Mouse (Mus musculus): ENCODE data around the gene Kxd1. TPM values are rescaled to one million over a fixed set of nuclear protein-coding genes. Genes with fewer than 3 reads are reported as not detected.

Kxd1 gene
- polyA plus RNA-seq, 1 experiment from 2014 or later: 52.6 TPM

DNA sequence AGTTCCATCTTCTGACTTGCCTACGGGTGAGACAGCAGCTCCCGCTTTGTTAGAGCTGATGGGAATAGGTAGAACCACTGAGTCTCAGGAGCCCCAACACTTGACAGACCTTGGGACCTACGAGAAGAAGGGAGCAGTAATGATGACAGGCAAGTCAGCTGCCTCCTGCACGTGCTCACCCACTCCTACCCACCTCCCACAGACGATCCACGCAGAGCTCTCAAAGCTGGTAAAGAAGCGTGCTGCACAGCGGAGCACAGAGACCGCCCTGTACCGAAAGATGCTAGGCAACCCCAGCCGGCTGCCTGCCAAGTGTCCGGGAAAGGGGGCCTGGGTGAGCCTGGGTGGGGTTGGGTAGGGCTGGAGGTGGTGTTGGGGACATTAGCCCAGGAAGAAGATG, 6.5 kb upstream of the Kxd1 start:
- H3K4me3 ChIP-seq (replicated peaks; ENCODE audit: low read depth, low read length): no peak overlapping the region
- H3K4me2 ChIP-seq (ENCODE audit: low read length): no peak overlapping the region
- peaks cover 2% of the 10 kb centered on the region for H3K4me1 ChIP-seq (ENCODE audit: control insufficient read depth, insufficient read depth, low read length)
- H3K9me3 ChIP-seq (ENCODE audit: control insufficient read depth, low read length): no peaks in the 10 kb centered on the region
- no peaks in the 10 kb centered on the region for H3K27me3 ChIP-seq (ENCODE audit: control insufficient read depth, insufficient read depth, low read length)
- ATAC-seq (ENCODE audit: low FRiP score, low TSS enrichment): no peak
- no peak for DNase-seq
- H3K36me3 ChIP-seq (ENCODE audit: control insufficient read depth, insufficient read depth, low read length): peaks cover 72% of the 10 kb centered on the region
- WGBS: 97% methylated on average over 12 of the region's 12 CpGs
- H3K9ac ChIP-seq (replicated peaks; ENCODE audit: low read length): no peak overlapping the region
- no peak overlapping the region for H3K27ac ChIP-seq (replicated peaks; ENCODE audit: low read depth, low read length)

DNA sequence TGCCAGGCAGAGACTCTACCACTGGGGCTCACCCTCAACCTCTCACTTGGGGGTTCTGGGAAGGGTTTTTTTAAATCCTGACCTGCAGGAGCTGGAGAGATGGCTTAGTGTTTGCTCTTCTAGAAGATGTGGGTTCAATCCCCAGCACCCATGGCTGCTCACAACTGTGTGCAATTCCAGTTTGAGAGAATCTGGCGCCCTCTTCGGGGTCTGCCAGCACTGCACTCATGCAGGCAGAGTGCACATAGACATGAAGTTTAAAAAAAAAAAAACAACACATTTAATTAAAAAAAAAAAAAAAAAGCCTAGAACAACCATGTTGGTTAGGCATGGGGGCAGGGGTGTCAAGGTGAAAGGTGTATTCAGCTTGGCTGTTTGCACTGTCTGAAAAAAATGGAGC, 2.6 kb upstream of the Kxd1 start:
- WGBS: 89% methylated on average over 2 of the region's 2 CpGs
- Histone ChIP-seq H3K9me3 (ENCODE audit: control insufficient read depth, low read length) (no peaks in the 10 kb centered on the region), H3K4me3 (replicated peaks; ENCODE audit: low read depth, low read length) (no peak overlapping the region), H3K4me1 (ENCODE audit: control insufficient read depth, insufficient read depth, low read length) (peaks cover 18% of the 10 kb centered on the region), H3K36me3 (ENCODE audit: control insufficient read depth, insufficient read depth, low read length) (peaks cover 52% of the 10 kb centered on the region), H3K27me3 (ENCODE audit: control insufficient read depth, insufficient read depth, low read length) (no peaks in the 10 kb centered on the region), H3K9ac (replicated peaks; ENCODE audit: low read length) (no peak overlapping the region), H3K27ac (replicated peaks; ENCODE audit: low read depth, low read length) (no peak overlapping the region), H3K4me2 (ENCODE audit: low read length) (no peak overlapping the region)
- ATAC-seq (ENCODE audit: low FRiP score, low TSS enrichment): no peak
- no peak for DNase-seq

DNA sequence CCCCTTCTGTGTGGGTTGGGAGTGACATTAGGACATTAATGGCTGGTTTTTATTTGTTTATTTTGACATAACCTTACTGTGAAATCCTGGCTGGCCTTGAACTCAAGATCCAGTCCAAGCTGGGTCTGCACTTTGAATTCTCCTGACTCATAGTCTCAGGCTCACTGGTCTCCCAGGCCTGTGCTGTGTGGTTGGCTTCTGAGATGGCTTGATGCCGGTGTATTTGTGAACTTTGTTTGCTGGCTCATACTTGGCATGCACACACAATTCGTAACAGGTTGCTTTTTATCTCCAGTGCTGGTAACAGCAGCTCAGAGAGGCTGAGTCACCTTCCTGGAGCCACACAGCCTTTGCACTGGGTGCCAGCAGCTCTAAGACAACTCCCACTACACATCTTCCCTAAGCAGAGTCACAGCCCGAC, 2.0 kb upstream of the Kxd1 start:
- Histone ChIP-seq H3K27me3 (ENCODE audit: control insufficient read depth, insufficient read depth, low read length) (no peaks in the 10 kb centered on the region), H3K9ac (replicated peaks; ENCODE audit: low read length) (no peak overlapping the region), H3K27ac (replicated peaks; ENCODE audit: low read depth, low read length) (no peak overlapping the region), H3K4me2 (ENCODE audit: low read length) (no peak overlapping the region), H3K36me3 (ENCODE audit: control insufficient read depth, insufficient read depth, low read length) (peaks cover 47% of the 10 kb centered on the region), H3K9me3 (ENCODE audit: control insufficient read depth, low read length) (no peaks in the 10 kb centered on the region), H3K4me1 (ENCODE audit: control insufficient read depth, insufficient read depth, low read length) (peaks cover 18% of the 10 kb centered on the region), H3K4me3 (replicated peaks; ENCODE audit: low read depth, low read length) (no peak overlapping the region)
- DNase-seq (no peak), ATAC-seq (ENCODE audit: low FRiP score, low TSS enrichment) (no peak)
- 93% methylated on average over 3 of the region's 3 CpGs for WGBS

DNA sequence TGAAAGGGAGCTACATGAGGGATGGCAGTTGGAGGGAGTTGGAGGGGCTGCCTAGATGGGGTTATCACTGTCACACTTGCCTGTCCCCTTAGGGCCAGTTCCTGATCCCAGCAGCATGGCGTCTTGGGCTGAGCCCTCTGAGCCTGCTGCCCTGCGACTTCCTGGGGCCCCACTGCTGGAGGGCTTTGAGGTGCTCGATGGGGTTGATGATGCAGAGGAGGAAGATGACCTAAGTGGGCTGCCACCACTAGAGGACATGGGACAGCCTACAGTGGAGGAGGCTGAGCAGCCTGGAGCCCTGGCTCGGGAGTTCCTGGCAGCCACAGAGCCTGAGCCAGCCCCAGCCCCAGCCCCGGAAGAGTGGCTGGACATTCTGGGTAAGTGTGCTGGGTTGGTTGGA, 1.5 kb upstream of the Kxd1 start:
- 0 out of 2 replicates have a peak overlapping the region, but pooled peaks have one; percentile 16 for H3K9ac ChIP-seq (replicated peaks; ENCODE audit: low read length)
- no peaks in the 10 kb centered on the region for H3K27me3 ChIP-seq (ENCODE audit: control insufficient read depth, insufficient read depth, low read length)
- WGBS: 92% methylated on average over 5 of the region's 5 CpGs
- no peak for DNase-seq
- peaks cover 18% of the 10 kb centered on the region for H3K4me1 ChIP-seq (ENCODE audit: control insufficient read depth, insufficient read depth, low read length)
- no peak overlapping the region for H3K27ac ChIP-seq (replicated peaks; ENCODE audit: low read depth, low read length)
- no peaks in the 10 kb centered on the region for H3K9me3 ChIP-seq (ENCODE audit: control insufficient read depth, low read length)
- no peak overlapping the region for H3K4me3 ChIP-seq (replicated peaks; ENCODE audit: low read depth, low read length)
- peaks cover 42% of the 10 kb centered on the region for H3K36me3 ChIP-seq (ENCODE audit: control insufficient read depth, insufficient read depth, low read length)
- ATAC-seq (ENCODE audit: low FRiP score, low TSS enrichment): no peak
- H3K4me2 ChIP-seq (ENCODE audit: low read length): no peak overlapping the region

DNA sequence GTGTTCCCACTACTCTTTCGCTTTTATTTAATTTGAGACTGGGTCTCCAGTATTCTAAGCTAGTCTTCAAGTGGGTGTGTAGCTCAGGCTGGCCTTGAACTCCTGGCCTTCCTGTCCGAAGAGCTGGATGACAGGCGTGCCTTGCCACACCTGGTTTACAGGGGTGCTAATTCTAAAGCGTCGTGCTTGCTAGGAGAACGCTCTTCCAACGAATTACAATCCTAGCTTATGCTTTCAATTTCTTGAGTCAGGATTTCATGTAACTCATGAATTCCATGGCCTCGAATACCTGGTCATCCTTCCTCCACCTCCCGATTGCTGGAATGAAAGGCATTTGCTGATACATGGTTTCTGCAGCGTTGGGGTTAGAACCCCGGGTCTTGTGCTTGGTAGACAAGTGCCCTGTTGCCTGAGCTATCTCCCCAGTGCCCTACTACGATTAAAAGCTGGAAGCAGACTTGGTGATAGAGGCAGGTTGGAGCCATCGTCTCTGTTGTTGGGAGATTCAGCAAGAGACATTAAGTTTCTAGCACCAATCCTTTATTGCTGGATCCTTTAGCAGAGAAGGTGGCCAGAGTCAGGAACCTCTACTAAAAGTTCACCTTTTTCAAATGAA, 534 bp upstream of the Kxd1 start:
- WGBS: 38% methylated on average over 13 of the region's 13 CpGs
- Histone ChIP-seq H3K4me2 (ENCODE audit: low read length) (peak overlapping the region; percentile 84), H3K27me3 (ENCODE audit: control insufficient read depth, insufficient read depth, low read length) (no peaks in the 10 kb centered on the region), H3K4me1 (ENCODE audit: control insufficient read depth, insufficient read depth, low read length) (peaks cover 21% of the 10 kb centered on the region), H3K9ac (replicated peaks; ENCODE audit: low read length) (peak overlapping the region; percentile 92), H3K36me3 (ENCODE audit: control insufficient read depth, insufficient read depth, low read length) (peaks cover 32% of the 10 kb centered on the region), H3K4me3 (replicated peaks; ENCODE audit: low read depth, low read length) (peak overlapping the region; percentile 85), H3K27ac (replicated peaks; ENCODE audit: low read depth, low read length) (peak overlapping the region; percentile 92), H3K9me3 (ENCODE audit: control insufficient read depth, low read length) (no peaks in the 10 kb centered on the region)
- ATAC-seq (ENCODE audit: low FRiP score, low TSS enrichment) (no peak; the same call in 1 of the 2 replicates), DNase-seq (no peak)

DNA sequence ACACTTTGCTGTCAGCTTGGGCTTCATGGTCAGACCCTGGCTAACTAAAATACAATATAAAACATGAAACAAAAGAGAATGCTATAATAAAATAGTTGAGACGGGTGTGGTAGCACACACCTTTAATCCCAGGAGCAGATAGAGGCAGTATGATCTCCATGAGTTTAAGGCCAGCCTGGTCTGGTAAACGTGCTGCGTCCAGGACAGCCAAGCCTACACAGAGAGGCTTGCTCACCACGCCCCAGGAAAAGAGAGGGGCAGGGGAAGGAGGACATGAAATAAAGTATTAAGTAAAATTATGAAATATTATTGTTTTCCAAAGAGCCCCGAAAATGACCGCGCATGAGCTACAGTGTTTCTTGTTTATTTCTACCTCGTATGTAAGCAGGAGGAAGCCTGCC, 645 bp downstream of the Kxd1 start:
- H3K4me2 ChIP-seq (ENCODE audit: low read length): peak overlapping the region; percentile 84
- H3K4me3 ChIP-seq (replicated peaks; ENCODE audit: low read depth, low read length): peak overlapping the region; percentile 85
- no peaks in the 10 kb centered on the region for H3K9me3 ChIP-seq (ENCODE audit: control insufficient read depth, low read length)
- H3K9ac ChIP-seq (replicated peaks; ENCODE audit: low read length): peak overlapping the region; percentile 92
- peaks cover 25% of the 10 kb centered on the region for H3K4me1 ChIP-seq (ENCODE audit: control insufficient read depth, insufficient read depth, low read length)
- H3K36me3 ChIP-seq (ENCODE audit: control insufficient read depth, insufficient read depth, low read length): peaks cover 22% of the 10 kb centered on the region
- DNase-seq (no peak), ATAC-seq (ENCODE audit: low FRiP score, low TSS enrichment) (no peak)
- peak overlapping the region; percentile 92; the same call in 1 of the 2 replicates for H3K27ac ChIP-seq (replicated peaks; ENCODE audit: low read depth, low read length)
- 5% methylated on average over 8 of the region's 8 CpGs for WGBS
- no peaks in the 10 kb centered on the region for H3K27me3 ChIP-seq (ENCODE audit: control insufficient read depth, insufficient read depth, low read length)

DNA sequence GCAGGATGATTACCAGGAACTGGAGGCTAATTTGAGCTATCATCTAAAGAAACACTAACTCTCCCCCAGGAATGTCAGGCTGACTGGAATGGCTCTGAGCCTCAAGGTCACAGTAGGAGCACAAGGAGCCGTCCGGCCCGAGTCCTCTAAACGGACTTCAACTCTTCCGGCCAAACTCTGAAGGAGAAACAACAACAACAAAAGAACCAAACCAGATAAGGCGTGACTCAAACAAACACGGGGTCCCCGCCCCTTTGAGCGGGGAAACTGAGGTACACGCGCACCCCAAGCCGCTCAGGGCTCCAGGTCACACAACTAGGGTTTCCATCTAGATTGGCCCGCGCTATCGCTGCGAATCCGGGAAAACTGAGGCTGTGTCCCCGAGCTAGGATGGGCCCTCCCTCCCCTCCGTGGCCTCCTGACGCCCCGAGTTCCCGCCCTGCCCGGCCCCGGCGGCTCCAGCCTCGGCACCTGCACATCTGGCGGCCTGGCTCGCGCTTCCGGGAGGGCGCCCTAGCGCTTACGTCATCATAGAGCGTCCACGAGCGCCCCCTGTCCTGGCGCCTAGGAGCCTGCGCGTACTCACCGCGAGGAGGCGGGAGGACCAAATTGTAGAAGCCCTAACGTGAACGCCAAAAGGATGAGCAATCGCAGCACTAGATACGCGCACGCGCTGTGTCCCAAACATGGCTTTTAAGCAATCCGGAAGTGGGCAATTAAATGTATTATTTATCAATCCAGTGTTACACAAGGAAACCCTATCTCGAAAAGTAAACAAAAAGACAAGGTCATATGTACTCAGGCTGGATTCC, 5.0 kb downstream of the Kxd1 start:
- Histone ChIP-seq H3K4me1 (ENCODE audit: control insufficient read depth, insufficient read depth, low read length) (peaks cover 17% of the 10 kb centered on the region), H3K27ac (replicated peaks; ENCODE audit: low read depth, low read length) (peak overlapping the region; percentile 87), H3K9me3 (ENCODE audit: control insufficient read depth, low read length) (no peaks in the 10 kb centered on the region), H3K27me3 (ENCODE audit: control insufficient read depth, insufficient read depth, low read length) (no peaks in the 10 kb centered on the region), H3K4me3 (replicated peaks; ENCODE audit: low read depth, low read length) (peak overlapping the region; percentile 55), H3K9ac (replicated peaks; ENCODE audit: low read length) (peak overlapping the region; percentile 53), H3K4me2 (ENCODE audit: low read length) (peak overlapping the region; percentile 67), H3K36me3 (ENCODE audit: control insufficient read depth, insufficient read depth, low read length) (peaks cover 11% of the 10 kb centered on the region)
- DNase-seq (peak; percentile 99), ATAC-seq (ENCODE audit: low FRiP score, low TSS enrichment) (peak; percentile 87)
- under 1% methylated on average over 51 of the region's 51 CpGs for WGBS

DNA sequence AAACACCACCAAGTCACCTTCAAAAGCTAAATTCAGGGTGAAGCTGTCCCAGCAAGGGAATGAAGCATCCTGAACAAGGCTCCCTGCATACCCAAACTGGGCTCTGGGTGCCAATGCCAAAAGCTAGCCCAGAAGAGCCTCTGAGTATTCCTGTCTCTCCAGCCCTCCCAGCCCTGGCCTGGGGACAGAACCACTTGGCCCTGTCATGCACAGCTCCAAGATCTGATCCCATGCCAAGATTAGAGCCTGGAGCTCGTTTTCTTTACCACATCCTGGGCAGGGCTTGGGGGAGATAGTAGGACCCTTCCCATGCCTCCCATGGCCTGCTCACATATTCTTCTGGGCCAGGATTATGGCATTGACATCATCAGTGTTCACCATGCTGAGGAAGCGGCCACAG, 8.2 kb downstream of the Kxd1 start:
- H3K27ac ChIP-seq (replicated peaks; ENCODE audit: low read depth, low read length): no peak overlapping the region
- no peak overlapping the region for H3K4me2 ChIP-seq (ENCODE audit: low read length)
- H3K4me1 ChIP-seq (ENCODE audit: control insufficient read depth, insufficient read depth, low read length): peaks cover 11% of the 10 kb centered on the region
- peaks cover 28% of the 10 kb centered on the region for H3K36me3 ChIP-seq (ENCODE audit: control insufficient read depth, insufficient read depth, low read length)
- no peak for DNase-seq
- H3K27me3 ChIP-seq (ENCODE audit: control insufficient read depth, insufficient read depth, low read length): no peaks in the 10 kb centered on the region
- no peak overlapping the region for H3K4me3 ChIP-seq (replicated peaks; ENCODE audit: low read depth, low read length)
- H3K9me3 ChIP-seq (ENCODE audit: control insufficient read depth, low read length): no peaks in the 10 kb centered on the region
- WGBS: 75% methylated on average over 2 of the region's 2 CpGs
- no peak for ATAC-seq (ENCODE audit: low FRiP score, low TSS enrichment)
- no peak overlapping the region for H3K9ac ChIP-seq (replicated peaks; ENCODE audit: low read length)

DNA sequence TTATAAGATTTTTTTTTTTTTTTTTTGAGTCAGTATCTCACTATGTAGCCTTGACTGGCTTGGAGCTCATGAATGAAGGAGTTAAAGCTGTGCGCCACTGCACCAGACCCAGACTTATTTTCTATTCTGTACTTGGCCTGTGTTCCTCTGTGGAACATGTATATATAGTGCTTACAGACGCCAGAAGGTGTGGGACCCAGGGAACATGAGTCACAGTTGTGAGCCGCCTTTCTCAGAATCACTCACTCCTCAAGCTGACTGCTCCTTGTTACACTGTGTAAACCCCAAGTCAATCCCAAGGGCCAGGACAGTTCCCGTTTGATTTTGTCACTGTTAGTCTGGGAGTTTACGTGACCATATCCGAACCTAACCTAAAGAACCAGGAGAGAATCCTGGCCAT, 8.7 kb downstream of the Kxd1 start:
- WGBS: 91% methylated on average over 6 of the region's 6 CpGs
- H3K4me1 ChIP-seq (ENCODE audit: control insufficient read depth, insufficient read depth, low read length): peaks cover 11% of the 10 kb centered on the region
- no peaks in the 10 kb centered on the region for H3K27me3 ChIP-seq (ENCODE audit: control insufficient read depth, insufficient read depth, low read length)
- no peak overlapping the region for H3K4me2 ChIP-seq (ENCODE audit: low read length)
- H3K36me3 ChIP-seq (ENCODE audit: control insufficient read depth, insufficient read depth, low read length): peaks cover 34% of the 10 kb centered on the region
- DNase-seq (no peak), ATAC-seq (ENCODE audit: low FRiP score, low TSS enrichment) (no peak)
- H3K9me3 ChIP-seq (ENCODE audit: control insufficient read depth, low read length): no peaks in the 10 kb centered on the region
- H3K9ac ChIP-seq (replicated peaks; ENCODE audit: low read length): no peak overlapping the region
- H3K27ac ChIP-seq (replicated peaks; ENCODE audit: low read depth, low read length): no peak overlapping the region
- H3K4me3 ChIP-seq (replicated peaks; ENCODE audit: low read depth, low read length): no peak overlapping the region

All from midbrain, embryonic 14.5 days (tissue).